Mouse (Mus musculus): ENCODE data around the gene Bnip2.

DNA sequence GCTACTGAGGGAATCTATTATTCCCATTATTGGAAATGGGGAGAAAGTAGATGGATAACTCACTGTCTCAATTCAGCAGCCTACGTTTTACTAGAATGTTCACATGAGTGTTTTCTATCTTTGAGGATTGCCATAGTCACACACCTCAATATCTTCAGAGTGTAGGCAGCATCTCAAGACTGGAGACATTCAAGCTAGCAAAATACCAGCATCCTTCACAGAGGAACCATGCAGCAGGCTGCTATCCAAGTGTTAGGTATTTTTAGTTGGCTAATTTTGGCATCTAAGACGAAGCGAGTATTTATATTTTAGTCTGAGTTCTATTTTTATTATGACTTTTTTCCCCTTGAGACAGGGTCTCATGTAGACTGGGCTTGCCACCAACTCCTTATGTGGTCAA, 24.9 kb upstream of the Bnip2 start:
- no peak for TF ChIP-seq ZNF384 (IDR thresholded peaks at IDR 0.05; ENCODE audit: low read depth, low read length)
- TF ChIP-seq ZC3H11A (IDR thresholded peaks at IDR 0.05; ENCODE audit: borderline replicate concordance, low read depth, low read length), result no peak

All from ES-E14 (cell line).